Mouse (Mus musculus): ENCODE results near the gene Srpr. TPM values are rescaled to one million over a fixed set of nuclear protein-coding genes. Genes with fewer than 3 reads are reported as not detected.

Gene Srpr
- polyA plus RNA-seq, 1 experiment from 2014 or later, result 137 TPM

GRCm38 (mm10) chr9:35198351-35198750 lies 1.6 kb upstream of the Srpr start:
- WGBS, result 82% methylated on average over 10 of the region's 10 CpGs
- no peak overlapping the region for H3K4me3 ChIP-seq (replicated peaks)
- H3K27ac ChIP-seq, result no peak overlapping the region
- H3K9me3 ChIP-seq, result no peaks in the 10 kb centered on the region
- H3K27me3 ChIP-seq (replicated peaks), result no peaks in the 10 kb centered on the region
- H3K4me2 ChIP-seq (replicated peaks), result peak overlapping the region; percentile 83; the same call in 1 of the 2 replicates
- no peaks in the 10 kb centered on the region for H3K36me3 ChIP-seq
- ATAC-seq, result no peak
- no peak overlapping the region for H3K9ac ChIP-seq
- H3K4me1 ChIP-seq (replicated peaks), result peaks cover 13% of the 10 kb centered on the region; the same call in 1 of the 2 replicates

GRCm38 (mm10) chr9:35198945-35199771 lies 817 bp upstream of the Srpr start:
- Histone ChIP-seq H3K4me3 (replicated peaks) (peak overlapping the region; percentile 73), H3K27ac (peak overlapping the region; percentile 56), H3K4me2 (replicated peaks) (peak overlapping the region; percentile 83), H3K9ac (peak overlapping the region; percentile 85), H3K27me3 (replicated peaks) (no peaks in the 10 kb centered on the region), H3K36me3 (no peaks in the 10 kb centered on the region), H3K9me3 (no peaks in the 10 kb centered on the region), H3K4me1 (replicated peaks) (peaks cover 13% of the 10 kb centered on the region; the same call in 1 of the 2 replicates)
- peak; percentile 75 for ATAC-seq
- WGBS, result 22% methylated on average over 18 of the region's 18 CpGs

- 45% methylated on average over 9 of the region's 9 CpGs for WGBS
- H3K27ac ChIP-seq, result no peak overlapping the region
- peak overlapping the region; percentile 73 for H3K4me3 ChIP-seq (replicated peaks)
- ATAC-seq, result no peak
- H3K27me3 ChIP-seq (replicated peaks), result no peaks in the 10 kb centered on the region
- no peaks in the 10 kb centered on the region for H3K9me3 ChIP-seq
- H3K4me1 ChIP-seq (replicated peaks), result peaks cover 13% of the 10 kb centered on the region; the same call in 1 of the 2 replicates
- H3K4me2 ChIP-seq (replicated peaks), result peak overlapping the region; percentile 83
- H3K36me3 ChIP-seq, result peaks cover 4% of the 10 kb centered on the region
- peak overlapping the region; percentile 85; the same call in 1 of the 2 replicates for H3K9ac ChIP-seq
Observed at GRCm38 (mm10) chr9:35200529-35201060, 620 bp downstream of the Srpr start.

GRCm38 (mm10) chr9:35203536-35203935 lies 3.6 kb downstream of the Srpr start:
- Histone ChIP-seq H3K27me3 (replicated peaks) (no peaks in the 10 kb centered on the region), H3K36me3 (peaks cover 23% of the 10 kb centered on the region), H3K27ac (no peak overlapping the region), H3K4me3 (replicated peaks) (no peak overlapping the region), H3K4me2 (replicated peaks) (no peak overlapping the region), H3K9ac (no peak overlapping the region), H3K9me3 (no peaks in the 10 kb centered on the region), H3K4me1 (replicated peaks) (peaks cover 13% of the 10 kb centered on the region; the same call in 1 of the 2 replicates)
- 52% methylated on average over 3 of the region's 3 CpGs for WGBS
- no peak for ATAC-seq

GRCm38 (mm10) chr9:35204421-35204820 lies 4.4 kb downstream of the Srpr start:
- 92% methylated on average over 2 of the region's 2 CpGs for WGBS
- H3K27me3 ChIP-seq (replicated peaks), result no peaks in the 10 kb centered on the region
- H3K9me3 ChIP-seq, result no peaks in the 10 kb centered on the region
- no peak overlapping the region for H3K4me2 ChIP-seq (replicated peaks)
- peaks cover 23% of the 10 kb centered on the region for H3K36me3 ChIP-seq
- peaks cover 9% of the 10 kb centered on the region; the same call in 1 of the 2 replicates for H3K4me1 ChIP-seq (replicated peaks)
- H3K9ac ChIP-seq, result no peak overlapping the region
- ATAC-seq, result no peak
- no peak overlapping the region for H3K4me3 ChIP-seq (replicated peaks)
- no peak overlapping the region for H3K27ac ChIP-seq

GRCm38 (mm10) chr9:35210542-35211474 lies 10.8 kb downstream of the Srpr start, which contains the start of gene Foxred1:
Gene Foxred1 (minus strand): TSS chr9:35211055.
- Histone ChIP-seq H3K9ac (peak within 1 kb of the TSS; percentile 77), H3K4me1 (replicated peaks) (peaks cover 12% of the 10 kb centered on the region), H3K4me3 (replicated peaks) (peak within 1 kb of the TSS; percentile 69), H3K27ac (peak within 1 kb of the TSS; percentile 87), H3K4me2 (replicated peaks) (peak within 1 kb of the TSS; percentile 75), H3K27me3 (replicated peaks) (no peaks in the 10 kb centered on the region), H3K36me3 (peaks cover 41% of the 10 kb centered on the region), H3K9me3 (no peaks in the 10 kb centered on the region)
- ATAC-seq, result peak; percentile 100
- 1% methylated on average over 65 of the region's 72 CpGs for WGBS

GRCm38 (mm10) chr9:35211573-35212511 lies 11.9 kb downstream of the Srpr start:
- no peaks in the 10 kb centered on the region for H3K27me3 ChIP-seq (replicated peaks)
- peak overlapping the region; percentile 65 for H3K4me2 ChIP-seq (replicated peaks)
- H3K9ac ChIP-seq, result peak overlapping the region; percentile 77
- peaks cover 41% of the 10 kb centered on the region for H3K36me3 ChIP-seq
- H3K4me1 ChIP-seq (replicated peaks), result peaks cover 12% of the 10 kb centered on the region
- peak overlapping the region; percentile 65; the same call in 1 of the 2 replicates for H3K27ac ChIP-seq
- peak; percentile 11 for ATAC-seq
- WGBS, result 29% methylated on average over 26 of the region's 26 CpGs
- H3K9me3 ChIP-seq, result no peaks in the 10 kb centered on the region
- peak overlapping the region; percentile 69 for H3K4me3 ChIP-seq (replicated peaks)

GRCm38 (mm10) chr9:35217963-35218362 lies 18.0 kb downstream of the Srpr start:
- H3K4me2 ChIP-seq (replicated peaks), result no peak overlapping the region
- H3K4me1 ChIP-seq (replicated peaks), result no peaks in the 10 kb centered on the region
- no peak overlapping the region for H3K9ac ChIP-seq
- no peak overlapping the region for H3K4me3 ChIP-seq (replicated peaks)
- H3K27ac ChIP-seq, result no peak overlapping the region
- no peaks in the 10 kb centered on the region for H3K27me3 ChIP-seq (replicated peaks)
- no peak for ATAC-seq
- WGBS, result 56% methylated on average over 1 of the region's 1 CpGs
- H3K36me3 ChIP-seq, result peaks cover 34% of the 10 kb centered on the region
- no peaks in the 10 kb centered on the region for H3K9me3 ChIP-seq

GRCm38 (mm10) chr9:35223466-35223865 lies 23.5 kb downstream of the Srpr start:
- H3K9me3 ChIP-seq, result no peaks in the 10 kb centered on the region
- no peak overlapping the region for H3K9ac ChIP-seq
- 95% methylated on average over 3 of the region's 3 CpGs for WGBS
- H3K27me3 ChIP-seq (replicated peaks), result no peaks in the 10 kb centered on the region
- H3K4me2 ChIP-seq (replicated peaks), result no peak overlapping the region
- no peaks in the 10 kb centered on the region for H3K4me1 ChIP-seq (replicated peaks)
- 0 out of 2 replicates have a peak, but pooled peaks cover 5% of the 10 kb centered on the region for H3K36me3 ChIP-seq
- H3K27ac ChIP-seq, result no peak overlapping the region
- no peak for ATAC-seq
- no peak overlapping the region for H3K4me3 ChIP-seq (replicated peaks)

GRCm38 (mm10) chr9:35228671-35229070 lies 28.7 kb downstream of the Srpr start:
- WGBS, result 85% methylated on average over 3 of the region's 3 CpGs
- Histone ChIP-seq H3K9ac (no peak overlapping the region), H3K27me3 (replicated peaks) (no peaks in the 10 kb centered on the region), H3K4me1 (replicated peaks) (no peaks in the 10 kb centered on the region), H3K9me3 (no peaks in the 10 kb centered on the region), H3K4me3 (replicated peaks) (no peak overlapping the region), H3K27ac (no peak overlapping the region), H3K4me2 (replicated peaks) (no peak overlapping the region), H3K36me3 (0 out of 2 replicates have a peak, but pooled peaks cover 2% of the 10 kb centered on the region)
- ATAC-seq, result no peak

- Histone ChIP-seq H3K9ac (no peak overlapping the region), H3K4me1 (replicated peaks) (no peaks in the 10 kb centered on the region), H3K27ac (no peak overlapping the region), H3K4me2 (replicated peaks) (no peak overlapping the region), H3K36me3 (0 out of 2 replicates have a peak, but pooled peaks cover 4% of the 10 kb centered on the region), H3K4me3 (replicated peaks) (no peak overlapping the region), H3K9me3 (no peaks in the 10 kb centered on the region), H3K27me3 (replicated peaks) (no peaks in the 10 kb centered on the region)
- no peak for ATAC-seq
- WGBS, result 74% methylated on average over 3 of the region's 3 CpGs
Observed at GRCm38 (mm10) chr9:35235996-35236395, 36.0 kb downstream of the Srpr start.

All from intestine, embryonic 15.5 days (tissue).